Mouse (Mus musculus): ENCODE measurements around the gene Sntb2. TPM values are rescaled to one million over a fixed set of nuclear protein-coding genes. Genes with fewer than 3 reads are reported as not detected.

Sntb2 gene
- polyA plus RNA-seq, 1 experiment = 2.2 TPM

Other genes starting within 250 kb of the Sntb2 start
- 0.25 and 0.34 TPM in 2 replicates for gene Has3, start 65.5 kb upstream of the Sntb2 start, polyA plus RNA-seq (2012; rRNA removed)
- gene Utp4, start 42.1 kb upstream of the Sntb2 start, polyA plus RNA-seq (2012; rRNA removed) = 17.1 and 20.3 TPM in 2 replicates
- gene Vps4a, start 95.5 kb downstream of the Sntb2 start, polyA plus RNA-seq (2012; rRNA removed) = 24.0 and 25.8 TPM in 2 replicates
- gene Pdf, start 112.9 kb downstream of the Sntb2 start, polyA plus RNA-seq (2012; rRNA removed) = 18.0 and 21.9 TPM in 2 replicates
- 28.5 and 33.1 TPM in 2 replicates for gene Cog8, start 120.9 kb downstream of the Sntb2 start, polyA plus RNA-seq (2012; rRNA removed)
- 28.4 and 31.3 TPM in 2 replicates for gene Nip7, start 121.1 kb downstream of the Sntb2 start, polyA plus RNA-seq (2012; rRNA removed)
- 7.5 and 18.0 TPM in 2 replicates for gene Tmed6, start 129.9 kb downstream of the Sntb2 start, polyA plus RNA-seq (2012; rRNA removed)
- gene Terf2, start 160.8 kb downstream of the Sntb2 start, polyA plus RNA-seq (2012; rRNA removed) = 7.6 and 9.6 TPM in 2 replicates
- 107 and 208 TPM in 2 replicates for gene Cyb5b, start 214.9 kb downstream of the Sntb2 start, polyA plus RNA-seq (2012; rRNA removed)

Measured in large intestine, adult 2 months (tissue).